11 mouse cellular contexts compared by ENCODE assay signal in genomic region chr16:72307537-72308330, GRCm38 (mm10). TPM values are rescaled to one million over a fixed set of nuclear protein-coding genes. Genes with fewer than 3 reads are reported as not detected.
DNase-seq lines count a peak whose midpoint lies in the region; ATAC-seq lines count a peak whose summit lies in the region.
"Had no signal": no experiment of that assay in that cellular context is flagged by ENCODE, and none has a peak within 500 bp of the region (broad histone marks: within the 10 kb centered on the region; RNA-seq: fewer than 3 reads in every experiment).

Gene Robo1 (plus strand): TSS chr16:72308306.

- H3K27me3 ChIP-seq in heart, embryonic 14.5 days (ENCODE audit: control insufficient read depth, insufficient read depth, low read length): no peaks in the 10 kb centered on the region
- no peaks in the 10 kb centered on the region for H3K27me3 ChIP-seq in hindbrain, embryonic 10.5 days (ENCODE audit: insufficient read depth, poor library complexity, severe bottlenecking)
- no peaks in the 10 kb centered on the region for H3K27me3 ChIP-seq in limb, embryonic 13.5 days

- no peaks in the 10 kb centered on the region for H3K36me3 ChIP-seq in heart, embryonic 14.5 days (ENCODE audit: control insufficient read depth, insufficient read depth, low read length)
- H3K36me3 ChIP-seq in hindbrain, embryonic 10.5 days: no peaks in the 10 kb centered on the region
- H3K36me3 ChIP-seq in limb, embryonic 13.5 days: no peaks in the 10 kb centered on the region
- H3K36me3 ChIP-seq: G1E had no signal

- no peak within 1 kb of the TSS for H3K9ac ChIP-seq in heart, embryonic 14.5 days (ENCODE audit: low read length)
- no peak within 1 kb of the TSS for H3K9ac ChIP-seq in limb, embryonic 13.5 days

- no peak within 1 kb of the TSS for H3K27ac ChIP-seq in heart, embryonic 14.5 days (replicated peaks in 1 of 2; ENCODE audit: control insufficient read depth in 1 of 2, insufficient read depth in 1 of 2, low read depth in 2 of 2, low read length in 2 of 2)
- no peak within 1 kb of the TSS for H3K27ac ChIP-seq in hindbrain, embryonic 10.5 days
- no peak within 1 kb of the TSS for H3K27ac ChIP-seq in limb, embryonic 13.5 days
- H3K27ac ChIP-seq: gastrocnemius, adult 2 months had no signal

- H3K4me2 ChIP-seq in heart, embryonic 14.5 days (ENCODE audit: low read length): no peak within 1 kb of the TSS
- no peak within 1 kb of the TSS for H3K4me2 ChIP-seq in limb, embryonic 13.5 days (replicated peaks)

- ATAC-seq in heart, embryonic 14.5 days (ENCODE audit: insufficient number of reproducible peaks, insufficient read depth, low FRiP score, low read depth): no peak
- no peak for ATAC-seq in limb, embryonic 13.5 days (ENCODE audit: low FRiP score, low read depth)
- ATAC-seq in megakaryocyte, adult 5-6 weeks (ENCODE audit: poor library complexity, severe bottlenecking): no peak

- H3K4me1 ChIP-seq in heart, embryonic 14.5 days (ENCODE audit: control insufficient read depth in 2 of 2, insufficient read depth in 2 of 2, low read length in 2 of 2): no peaks in the 10 kb centered on the region
- H3K4me1 ChIP-seq in hindbrain, embryonic 10.5 days (replicated peaks): no peaks in the 10 kb centered on the region
- H3K4me1 ChIP-seq in limb, embryonic 13.5 days: no peaks in the 10 kb centered on the region

- H3K4me3 ChIP-seq in heart, embryonic 14.5 days (ENCODE audit: control insufficient read depth in 1 of 2, insufficient read depth in 1 of 2, low read depth in 1 of 2, low read length in 2 of 2): no peak within 1 kb of the TSS
- H3K4me3 ChIP-seq in hindbrain, embryonic 10.5 days: no peak within 1 kb of the TSS
- H3K4me3 ChIP-seq in limb, embryonic 13.5 days: no peak within 1 kb of the TSS
- H3K4me3 ChIP-seq: gastrocnemius, adult 2 months had no signal

- no peaks in the 10 kb centered on the region for H3K9me3 ChIP-seq in heart, embryonic 14.5 days (ENCODE audit: control insufficient read depth, low read length)
- H3K9me3 ChIP-seq in hindbrain, embryonic 10.5 days: no peaks in the 10 kb centered on the region
- no peaks in the 10 kb centered on the region for H3K9me3 ChIP-seq in limb, embryonic 13.5 days

- 68% methylated on average over 8 of the region's 8 CpGs for WGBS in heart, embryonic 14.5 days
- WGBS in hindbrain, embryonic 10.5 days: 88% methylated on average over 8 of the region's 8 CpGs
- 82% methylated on average over 8 of the region's 8 CpGs for WGBS in limb, embryonic 13.5 days

- intact Hi-C loops in heart, postnatal 25 days (cut with DNase I): no loop called here

- no peak for DNase-seq in heart, postnatal 25 days (ENCODE audit: low spot score)
- no peak for DNase-seq in adrenal gland, postnatal 36 days
- DNase-seq in hindbrain, embryonic 10.5 days (ENCODE audit: low spot score): no peak
- no peak for DNase-seq in MN1 (ENCODE audit: low spot score)
- DNase-seq in embryo, embryonic 10 days (ENCODE audit: low spot score): no peak
- DNase-seq: gastrocnemius, adult 2 months had no signal

RNA-seq across cellular contexts. Expression of gene Robo1, which starts in this region (rescaled TPM):
- 14.9 and 15.6 TPM in 2 replicates for polyA plus RNA-seq in heart, embryonic 14.5 days (2014; fragmentation: Nextera tagmentation; extraction: Ambion mirVana)
- 1 to 10 TPM; 1.3 to 2.2 TPM for total RNA-seq in heart, postnatal 25 days (2021)
- total RNA-seq in adrenal gland, postnatal 36 days (2021): 100 to 1,000 TPM; 144 to 167 TPM
- 37.2 and 49.9 TPM in 2 replicates for polyA plus RNA-seq in hindbrain, embryonic 10.5 days (2016; fragmentation: Nextera tagmentation; extraction: Ambion mirVana)
- 58.0 and 58.2 TPM in 2 replicates for polyA plus RNA-seq in limb, embryonic 13.5 days (2015; fragmentation: Nextera tagmentation; extraction: Ambion mirVana)
- total RNA-seq in megakaryocyte, adult 5-6 weeks (2015): not detected in 2 replicates
- not detected in 2 replicates for total RNA-seq in megakaryocyte, adult 5-6 weeks (2017)
- total RNA-seq: neutrophil, adult 5-6 weeks had no signal
- polyA plus RNA-seq: G1E had no signal

Comparison
In these comparisons a context has a peak if more than half of its experiments do, and no peak if none do; other contexts are left out.
1. RNA of gene Robo1 (total RNA-seq): 144 to 167 TPM in adrenal gland, postnatal 36 days; 1.3 to 2.2 TPM in heart, postnatal 25 days and not detected in megakaryocyte, adult 5-6 weeks; every median in the first group is over 10 times any median in the second.